Mouse (Mus musculus) kidney, embryonic 16.5 days (tissue): Measurements from ENCODE around the gene Hrh1. TPM values are rescaled to one million over a fixed set of nuclear protein-coding genes. Genes with fewer than 3 reads are reported as not detected.

Experiments used
- ATAC-seq: fragments of 200-750 bp; cut with Nextera tagmentation; 2 replicates; pipeline ENCODE4 v1.8.0; 2017; ENCODE audit warnings: moderate TSS enrichment; ENCODE audit not compliant: low FRiP score, low TSS enrichment
- H3K27ac ChIP-seq: fragments of 300-500 bp; sonication (generic); 2 replicates; pipeline ENCODE4 v1.5.1; 2014; ENCODE audit warnings: low read length
- H3K27me3 ChIP-seq: fragments of 300-500 bp; sonication (generic); 2 replicates; pipeline ENCODE4 v1.6.1; 2014; ENCODE audit warnings: low read length, control low read depth, mixed read lengths; ENCODE audit not compliant: insufficient read depth
- H3K36me3 ChIP-seq: fragments of 300-500 bp; sonication (generic); 2 replicates; pipeline ENCODE4 v1.6.1; 2014; ENCODE audit warnings: low read length, control low read depth, mixed read lengths; ENCODE audit not compliant: insufficient read depth
- H3K4me1 ChIP-seq: fragments of 300-500 bp; sonication (generic); 2 replicates; pipeline ENCODE4 v1.6.1; 2014; ENCODE audit warnings: low read length, control low read depth, mixed read lengths; ENCODE audit not compliant: insufficient read depth
- H3K4me2 ChIP-seq: fragments of 300-500 bp; sonication (generic); replicated peaks from 2 replicates; pipeline ENCODE4 v1.6.1; 2014; ENCODE audit warnings: low read depth, low read length
- H3K4me3 ChIP-seq: fragments of 300-500 bp; sonication (generic); 2 replicates; pipeline ENCODE4 v1.5.1; 2014; ENCODE audit warnings: mild to moderate bottlenecking, low read length
- H3K9ac ChIP-seq: fragments of 300-500 bp; sonication (generic); replicated peaks from 2 replicates; pipeline ENCODE4 v1.6.1; 2014; ENCODE audit warnings: low read length
- H3K9me3 ChIP-seq: fragments of 300-500 bp; sonication (generic); 2 replicates; pipeline ENCODE4 v1.6.1; 2016; ENCODE audit warnings: low read length, control low read depth
- WGBS: fragments of 180-500 bp; shearing (Covaris S2); extraction: QIAGEN DNeasy Blood & Tissue Kit; methylation state at CpG from one replicate; pipeline ENCODE4 v1.1.7; 2014; 5-methylcytosine and 5-hydroxymethylcytosine counted together
- polyA plus RNA-seq: library from polyadenylated mRNA; unstranded; fragments of >200 nt; fragmentation: Nextera tagmentation; extraction: Ambion mirVana; gene quantifications from 2 replicates; pipeline ENCODE4 v1.2.1, GENCODE M21; 2015

Gene Hrh1
- polyA plus RNA-seq, 1 experiment from 2014 or later = 0.21 TPM

DNA sequence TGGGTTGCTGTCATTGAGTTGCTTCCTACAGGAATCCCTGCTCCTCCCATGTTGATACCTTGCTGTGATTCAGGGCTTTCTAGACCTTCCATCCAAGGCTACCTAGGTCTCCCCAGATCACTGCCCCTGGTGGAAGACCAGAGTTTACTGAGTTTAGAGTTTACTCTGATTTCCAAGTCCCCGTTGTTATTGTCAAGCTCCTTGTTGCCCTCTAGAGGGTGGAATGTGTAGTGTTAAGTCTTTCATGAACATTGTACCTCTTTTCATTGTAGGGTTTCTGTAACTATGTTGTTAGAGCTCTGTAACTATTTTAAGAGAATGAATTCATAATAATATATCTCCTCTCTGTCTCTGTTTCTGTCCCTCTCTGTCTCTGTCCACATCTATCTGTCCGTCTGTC is 4.4 kb downstream of the Hrh1 start:
- peaks cover 46% of the 10 kb centered on the region for H3K27me3 ChIP-seq
- 86% methylated on average over 2 of the region's 2 CpGs for WGBS
- no peak overlapping the region for H3K4me2 ChIP-seq
- peaks cover 16% of the 10 kb centered on the region for H3K4me1 ChIP-seq
- no peaks in the 10 kb centered on the region for H3K36me3 ChIP-seq
- no peak for ATAC-seq
- H3K4me3 ChIP-seq = no peak overlapping the region
- H3K9me3 ChIP-seq = peaks cover 5% of the 10 kb centered on the region; the same call in 1 of the 2 replicates
- no peak overlapping the region for H3K9ac ChIP-seq
- no peak overlapping the region for H3K27ac ChIP-seq

DNA sequence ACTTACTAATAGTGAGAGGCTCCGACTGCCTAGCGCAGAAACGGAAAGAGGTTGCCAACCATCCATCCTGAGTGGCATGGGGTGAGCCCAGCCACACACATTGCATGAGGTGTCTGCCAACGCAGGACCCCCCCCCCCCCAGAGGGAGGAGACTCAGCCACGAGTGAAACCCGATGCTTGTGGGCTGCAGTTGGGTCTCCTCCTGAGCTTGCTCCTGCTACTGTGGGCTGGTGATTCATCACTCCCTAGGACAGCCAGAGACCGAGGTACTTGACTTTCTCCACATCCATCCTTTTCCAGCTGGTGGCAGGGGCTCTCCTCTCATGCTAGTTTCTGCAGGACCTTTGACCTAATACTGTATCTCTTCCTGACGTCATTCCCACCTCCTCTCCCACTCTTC is 5.9 kb downstream of the Hrh1 start:
- Histone ChIP-seq H3K9ac (no peak overlapping the region), H3K27ac (no peak overlapping the region), H3K4me3 (no peak overlapping the region), H3K9me3 (peaks cover 5% of the 10 kb centered on the region; the same call in 1 of the 2 replicates), H3K4me2 (no peak overlapping the region), H3K4me1 (0 out of 2 replicates have a peak, but pooled peaks cover 3% of the 10 kb centered on the region), H3K36me3 (no peaks in the 10 kb centered on the region), H3K27me3 (peaks cover 35% of the 10 kb centered on the region)
- ATAC-seq = peak; percentile 47; the same call in 1 of the 2 replicates
- WGBS = 15% methylated on average over 8 of the region's 8 CpGs

DNA sequence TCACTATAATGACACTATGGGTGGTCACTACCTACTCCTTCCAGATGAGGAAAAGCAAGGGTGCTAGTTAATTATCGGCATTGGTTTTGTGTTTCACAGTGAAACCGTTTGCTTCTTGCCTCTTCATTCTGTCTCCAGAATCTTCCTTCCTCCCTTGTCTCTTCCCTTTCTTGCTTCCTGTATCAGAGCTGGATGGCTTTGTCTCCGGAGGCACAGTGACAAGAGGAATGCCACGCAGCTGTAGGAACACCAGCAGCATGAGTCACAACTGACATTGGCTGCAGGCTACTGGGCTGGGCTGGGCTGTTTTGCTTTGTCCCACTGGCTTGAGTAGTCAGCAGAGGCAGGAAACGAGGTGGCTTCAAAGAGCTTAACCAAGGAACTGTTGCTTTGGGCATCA is 6.4 kb downstream of the Hrh1 start:
- Histone ChIP-seq H3K36me3 (no peaks in the 10 kb centered on the region), H3K27me3 (peaks cover 30% of the 10 kb centered on the region), H3K9ac (no peak overlapping the region), H3K4me1 (no peaks in the 10 kb centered on the region), H3K9me3 (peaks cover 5% of the 10 kb centered on the region; the same call in 1 of the 2 replicates), H3K4me2 (no peak overlapping the region), H3K4me3 (no peak overlapping the region), H3K27ac (no peak overlapping the region)
- 25% methylated on average over 5 of the region's 5 CpGs for WGBS
- no peak; the same call in 1 of the 2 replicates for ATAC-seq

DNA sequence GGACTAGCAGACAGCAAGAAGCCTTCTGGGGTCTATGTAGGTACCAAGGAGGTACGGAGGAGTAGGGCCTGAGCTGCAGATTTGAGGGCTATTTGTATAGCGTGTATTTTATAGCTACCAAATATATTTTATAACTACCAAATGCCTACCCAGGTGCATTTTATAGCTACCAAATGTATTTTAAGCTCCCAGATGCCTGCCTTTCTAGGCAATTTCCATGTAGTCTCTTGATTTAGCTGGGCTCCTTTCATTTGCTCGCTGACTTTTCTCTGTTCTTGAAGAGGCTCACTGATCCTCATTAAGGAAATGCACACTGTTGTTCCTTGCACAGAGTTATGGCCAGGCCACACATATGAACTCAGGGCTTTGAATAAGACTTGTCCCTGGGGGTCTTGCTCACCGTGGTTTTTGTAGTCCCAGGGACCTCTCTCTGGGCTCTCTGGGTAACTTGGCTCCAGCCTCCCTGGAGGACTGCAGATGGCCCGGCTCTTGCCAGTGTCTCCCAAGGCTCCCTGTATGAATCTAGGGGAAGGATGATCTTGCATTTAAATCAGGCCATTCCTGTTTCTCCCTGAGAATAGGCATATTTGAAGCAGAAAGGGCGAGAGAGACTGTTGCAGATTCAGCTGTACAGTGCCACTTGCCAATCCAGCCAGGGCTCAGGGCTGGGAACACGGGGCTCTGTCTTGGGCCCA is 7.2 kb downstream of the Hrh1 start:
- H3K27me3 ChIP-seq = peaks cover 22% of the 10 kb centered on the region
- no peaks in the 10 kb centered on the region for H3K4me1 ChIP-seq
- H3K9me3 ChIP-seq = peaks cover 5% of the 10 kb centered on the region; the same call in 1 of the 2 replicates
- H3K4me3 ChIP-seq = no peak overlapping the region
- H3K4me2 ChIP-seq = no peak overlapping the region
- no peak overlapping the region for H3K9ac ChIP-seq
- WGBS = 70% methylated on average over 7 of the region's 7 CpGs
- H3K36me3 ChIP-seq = no peaks in the 10 kb centered on the region
- no peak for ATAC-seq
- no peak overlapping the region for H3K27ac ChIP-seq

DNA sequence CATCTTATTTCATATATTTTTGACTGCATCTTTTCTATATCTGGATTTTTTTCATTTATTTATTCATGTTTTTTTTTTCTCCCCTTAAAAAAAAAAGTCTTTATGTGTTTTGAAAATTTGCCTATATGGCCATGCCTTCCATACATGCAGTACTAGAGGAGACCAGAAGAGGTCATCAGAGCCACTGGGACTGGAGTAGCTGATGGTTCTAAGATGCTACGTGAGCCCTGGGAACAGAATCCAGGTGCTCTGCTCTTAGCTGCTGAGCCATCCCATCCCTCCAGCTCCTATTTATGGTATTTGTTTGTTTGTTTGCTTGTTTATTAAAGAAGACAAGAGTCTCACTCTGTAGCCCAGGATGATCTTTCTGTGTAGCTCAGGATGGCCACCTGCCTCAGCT is 8.9 kb downstream of the Hrh1 start:
- WGBS = 44% methylated on average over 1 of the region's 1 CpGs
- Histone ChIP-seq H3K4me1 (no peaks in the 10 kb centered on the region), H3K27me3 (peaks cover 6% of the 10 kb centered on the region; the same call in 1 of the 2 replicates), H3K9me3 (peaks cover 5% of the 10 kb centered on the region; the same call in 1 of the 2 replicates), H3K27ac (no peak overlapping the region), H3K36me3 (no peaks in the 10 kb centered on the region), H3K9ac (no peak overlapping the region), H3K4me2 (no peak overlapping the region), H3K4me3 (no peak overlapping the region)
- no peak for ATAC-seq

DNA sequence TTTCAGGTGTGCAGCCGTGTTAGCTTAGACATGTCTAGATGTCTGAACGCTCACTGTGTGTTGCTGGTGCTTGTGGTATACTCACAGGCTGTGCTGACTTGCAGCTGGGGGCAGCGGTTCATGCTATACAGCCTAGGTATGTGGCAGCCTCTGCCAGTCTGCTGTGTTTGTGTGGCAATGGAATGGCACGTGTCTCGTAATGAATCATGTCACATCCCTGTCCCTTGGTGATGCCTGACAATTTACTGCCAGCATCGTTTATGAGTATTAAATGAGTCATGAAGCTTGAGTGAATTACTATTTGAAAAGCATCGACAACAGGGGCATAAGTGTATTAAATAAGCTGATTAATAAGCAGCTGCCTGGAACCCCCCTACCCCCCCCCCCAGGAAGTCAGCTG is 9.3 kb downstream of the Hrh1 start:
- no peak overlapping the region for H3K9ac ChIP-seq
- 0 out of 2 replicates have a peak, but pooled peaks cover 4% of the 10 kb centered on the region for H3K27me3 ChIP-seq
- H3K36me3 ChIP-seq = no peaks in the 10 kb centered on the region
- H3K4me1 ChIP-seq = no peaks in the 10 kb centered on the region
- no peak for ATAC-seq
- no peak overlapping the region for H3K4me2 ChIP-seq
- H3K27ac ChIP-seq = no peak overlapping the region
- 86% methylated on average over 7 of the region's 7 CpGs for WGBS
- H3K4me3 ChIP-seq = no peak overlapping the region
- H3K9me3 ChIP-seq = peaks cover 4% of the 10 kb centered on the region; the same call in 1 of the 2 replicates

DNA sequence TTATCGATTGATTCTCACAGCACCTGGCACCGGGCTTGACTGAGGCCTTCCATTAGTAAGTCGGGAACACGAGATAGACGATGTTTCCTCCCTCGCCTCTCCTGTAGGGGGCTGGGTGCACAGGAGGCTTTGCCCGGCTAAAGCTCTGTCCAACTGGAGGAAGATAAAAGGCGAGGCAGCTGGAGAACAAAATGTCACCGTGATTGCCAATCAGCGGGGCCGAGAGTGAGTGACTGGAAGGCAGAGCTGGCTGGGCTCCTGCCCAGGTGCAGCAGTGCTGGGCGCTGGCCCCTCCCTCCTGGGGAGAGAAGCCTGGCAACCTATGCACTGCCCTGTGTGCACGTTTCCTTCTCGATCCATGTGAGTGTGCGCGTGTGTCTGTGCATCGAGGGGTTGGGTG is 10.5 kb downstream of the Hrh1 start:
- no peak overlapping the region for H3K9ac ChIP-seq
- no peaks in the 10 kb centered on the region for H3K4me1 ChIP-seq
- H3K36me3 ChIP-seq = no peaks in the 10 kb centered on the region
- 0 out of 2 replicates have a peak, but pooled peaks have one; percentile 18 for ATAC-seq
- 0 out of 2 replicates have a peak, but pooled peaks cover 4% of the 10 kb centered on the region for H3K27me3 ChIP-seq
- 39% methylated on average over 17 of the region's 17 CpGs for WGBS
- no peak overlapping the region for H3K27ac ChIP-seq
- H3K4me2 ChIP-seq = no peak overlapping the region
- H3K9me3 ChIP-seq = no peaks in the 10 kb centered on the region
- no peak overlapping the region for H3K4me3 ChIP-seq

DNA sequence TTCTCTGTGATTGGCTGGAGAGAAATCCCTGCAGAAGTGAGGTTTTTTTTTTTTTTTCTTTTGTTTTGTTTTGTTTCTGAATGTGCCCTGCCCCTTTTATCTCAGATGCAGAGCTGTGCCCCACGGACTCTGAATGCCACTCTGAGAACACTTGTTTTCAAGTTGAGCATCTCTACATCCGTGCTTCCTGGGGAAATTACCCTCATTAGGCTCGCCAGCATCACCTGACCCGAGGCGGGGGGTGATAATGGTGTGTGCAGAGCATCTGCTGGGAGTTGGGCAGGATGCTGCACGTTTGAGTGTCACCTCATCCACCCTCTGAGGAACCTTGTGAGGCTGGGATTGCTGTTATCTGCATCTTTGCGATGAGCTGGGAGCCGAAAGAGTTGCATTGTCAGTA is 14.2 kb downstream of the Hrh1 start:
- Histone ChIP-seq H3K4me3 (no peak overlapping the region), H3K9me3 (0 out of 2 replicates have a peak, but pooled peaks cover 6% of the 10 kb centered on the region), H3K36me3 (no peaks in the 10 kb centered on the region), H3K27me3 (0 out of 2 replicates have a peak, but pooled peaks cover 4% of the 10 kb centered on the region), H3K4me2 (no peak overlapping the region), H3K27ac (no peak overlapping the region), H3K9ac (no peak overlapping the region), H3K4me1 (no peaks in the 10 kb centered on the region)
- 47% methylated on average over 8 of the region's 8 CpGs for WGBS
- ATAC-seq = no peak

DNA sequence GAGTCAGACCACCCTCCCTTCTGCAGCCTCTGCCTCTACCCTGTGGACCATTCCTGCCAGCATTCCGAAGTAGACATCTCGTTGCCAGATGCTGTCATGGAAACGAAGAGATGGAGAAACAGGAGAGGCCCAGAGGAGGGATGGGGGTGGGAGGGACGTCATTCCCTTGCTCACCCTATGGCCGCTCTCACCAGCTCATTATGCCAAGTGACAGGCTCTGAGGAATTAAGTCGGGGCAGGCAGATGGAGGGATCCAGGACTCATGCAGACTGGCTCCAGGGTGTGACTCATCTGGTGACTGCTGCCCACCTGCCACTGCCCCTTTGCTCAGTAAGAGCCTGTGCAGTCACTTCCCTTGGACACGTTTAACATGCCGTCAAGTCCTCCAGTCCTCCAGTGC is 16.8 kb downstream of the Hrh1 start:
- H3K4me3 ChIP-seq = no peak overlapping the region
- 0 out of 2 replicates have a peak, but pooled peaks cover 6% of the 10 kb centered on the region for H3K9me3 ChIP-seq
- no peak overlapping the region for H3K27ac ChIP-seq
- H3K36me3 ChIP-seq = no peaks in the 10 kb centered on the region
- no peak overlapping the region for H3K4me2 ChIP-seq
- WGBS = 59% methylated on average over 8 of the region's 8 CpGs
- H3K4me1 ChIP-seq = no peaks in the 10 kb centered on the region
- H3K9ac ChIP-seq = no peak overlapping the region
- no peaks in the 10 kb centered on the region for H3K27me3 ChIP-seq
- ATAC-seq = no peak

DNA sequence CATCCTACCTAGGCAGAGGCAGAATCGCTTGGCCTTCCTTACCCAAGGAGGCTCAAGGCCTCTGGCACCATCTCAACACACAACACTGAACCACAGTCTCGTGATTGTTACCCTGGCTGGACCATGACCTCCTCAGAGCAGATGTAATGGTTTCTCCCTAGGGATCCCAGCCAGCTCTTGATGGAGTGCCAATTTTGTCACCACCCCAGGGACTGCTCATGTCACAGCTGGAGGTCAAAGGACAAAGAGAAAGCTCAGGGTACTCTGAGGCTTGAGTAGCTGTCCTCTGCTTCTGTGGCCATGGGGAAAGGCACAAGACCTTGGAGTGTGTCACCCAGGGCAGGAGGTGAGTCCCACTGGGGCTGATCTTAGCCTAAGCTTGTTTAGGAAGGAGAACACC is 20.3 kb downstream of the Hrh1 start:
- Histone ChIP-seq H3K36me3 (no peaks in the 10 kb centered on the region), H3K27me3 (no peaks in the 10 kb centered on the region), H3K27ac (no peak overlapping the region), H3K9ac (no peak overlapping the region), H3K9me3 (0 out of 2 replicates have a peak, but pooled peaks cover 6% of the 10 kb centered on the region), H3K4me1 (0 out of 2 replicates have a peak, but pooled peaks cover under 1% of the 10 kb centered on the region), H3K4me2 (no peak overlapping the region), H3K4me3 (no peak overlapping the region)
- no peak for ATAC-seq
- 69% methylated on average over 2 of the region's 2 CpGs for WGBS
